Mouse (Mus musculus) fibroblast of lung, adult 2 months (primary cell): ENCODE measurements around the gene Olfr734.

Experiments
- DNase-seq: peaks from one replicate; pipeline ENCODE4 v3.0.0-alpha.2; 2011; ENCODE audit warnings: low read depth

Olfr734 gene

GRCm38 (mm10) chr14:50326661-50327060 lies at the start of gene Olfr734:
Gene Olfr734, minus strand, starts transcription at chr14:50326761.
- DNase-seq, result no peak

GRCm38 (mm10) chr14:50363561-50363960 lies 37.0 kb upstream of the Olfr734 start:
- no peak for DNase-seq

DNA sequence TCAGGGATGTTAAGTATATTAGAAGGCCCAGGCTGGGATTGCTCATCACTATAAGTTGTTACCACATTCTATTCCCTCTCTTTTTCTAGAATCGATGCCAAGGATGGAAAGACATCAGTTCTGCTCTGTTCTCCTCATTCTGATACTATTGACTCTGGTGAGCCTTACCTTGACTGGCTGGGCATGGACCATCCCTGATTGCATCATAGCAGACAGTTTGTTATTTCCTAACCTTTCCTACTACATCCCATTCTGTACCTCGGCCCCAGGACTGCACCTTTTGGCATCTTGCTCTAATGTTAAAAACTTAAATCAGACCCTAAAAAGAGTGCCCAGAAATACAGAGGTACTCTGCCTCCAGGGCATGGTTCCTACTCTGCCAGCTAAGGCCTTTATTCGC lies 33.9 kb upstream of the Olfr734 start:
- no peak for DNase-seq

- no peak for DNase-seq
These were observed 31.0 kb upstream of the Olfr734 start, which contains the start of gene Tlr11 for GRCm38 (mm10) chr14:50357593-50357992. Gene Tlr11, plus strand, starts transcription at chr14:50357914.

- no peak for DNase-seq
These were observed 30.2 kb upstream of the Olfr734 start for GRCm38 (mm10) chr14:50356725-50357124.

DNA sequence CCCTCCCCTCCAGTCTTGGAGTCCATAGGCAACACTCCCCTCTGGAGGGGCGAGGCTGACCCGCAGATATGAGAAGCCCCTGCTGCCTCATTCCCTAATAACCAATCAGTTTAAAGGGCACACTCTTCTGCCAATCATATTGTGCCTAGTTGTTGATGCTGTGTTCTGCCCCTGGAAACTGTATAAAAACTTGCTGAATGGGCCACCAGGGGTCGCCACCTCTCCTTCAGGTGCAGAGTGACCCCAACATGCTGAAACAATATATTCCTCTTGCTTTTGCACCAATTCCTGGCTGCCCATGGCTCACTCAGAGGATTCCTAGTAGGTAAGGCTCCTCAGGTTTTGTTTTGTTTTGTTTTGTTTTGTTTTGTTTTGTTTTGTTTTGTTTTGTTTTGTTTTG lies 25.9 kb upstream of the Olfr734 start:
- no peak for DNase-seq

DNA sequence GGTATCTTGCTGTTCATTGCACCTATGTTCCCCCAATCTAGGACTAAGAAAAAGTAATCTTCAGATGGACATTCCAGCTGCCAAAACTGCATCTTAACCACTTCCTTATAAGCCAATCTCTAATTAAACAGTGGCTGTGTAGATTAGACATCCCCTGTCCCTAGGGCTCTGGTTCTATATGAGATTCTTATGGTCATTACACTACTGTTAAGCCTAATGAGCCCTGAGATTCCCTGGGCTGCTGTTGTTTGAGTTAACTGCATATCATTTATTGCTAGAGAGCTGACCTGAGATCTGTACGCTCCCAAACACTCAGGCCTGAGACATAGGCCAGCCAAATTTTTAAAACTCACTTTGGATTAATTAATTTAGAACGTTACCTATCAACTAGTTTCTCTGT lies 22.2 kb upstream of the Olfr734 start, which contains the start of gene Olfr735:
Olfr735 (minus strand) TSS at position 77 of the 400 bp plus-strand sequence.
- DNase-seq, result no peak

- DNase-seq, result no peak
These were observed 25.1 kb downstream of the Olfr734 start, which contains the start of gene Olfr733 for GRCm38 (mm10) chr14:50301422-50301821. Gene Olfr733, minus strand, starts transcription at chr14:50301522.

- DNase-seq, result no peak
These were observed 42.5 kb downstream of the Olfr734 start, which contains the start of gene Olfr732 for GRCm38 (mm10) chr14:50284106-50284505. Gene Olfr732, minus strand, starts transcription at chr14:50284206.
